Mouse (Mus musculus) forelimb bud, embryonic 11.5 days (tissue): ENCODE measurements around the gene Rnf11.
A peak's percentile ranks its signal among the peaks of the same experiment; 100 is the strongest.

Source experiments
- DNase-seq: peaks from one replicate; pipeline ENCODE4 v3.0.0-alpha.2; 2012; ENCODE audit warnings: low read depth, low spot score

The Rnf11 gene

DNA sequence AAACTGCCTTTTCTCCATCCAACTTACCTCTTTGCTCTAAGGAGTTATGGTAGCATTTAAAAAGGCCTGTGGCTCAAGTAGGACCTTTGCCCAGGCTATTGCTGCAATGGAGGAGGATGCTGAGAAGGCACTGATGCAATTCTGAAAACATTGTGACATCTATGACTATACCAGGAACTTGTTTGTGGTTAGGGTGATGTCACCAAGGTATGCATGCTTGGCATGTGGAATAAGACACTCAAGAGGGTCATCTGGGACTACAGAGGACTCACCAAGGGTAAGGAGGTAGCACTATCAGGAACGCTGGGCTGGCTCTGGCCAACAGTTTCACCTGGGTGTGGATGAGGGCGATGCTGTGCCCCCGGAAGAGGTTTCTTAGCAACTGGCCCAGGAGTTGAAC, at the start of gene Rnf11:
Gene Rnf11, minus strand, starts transcription at position 108 of the 400 bp plus-strand sequence.
- no peak for DNase-seq

DNA sequence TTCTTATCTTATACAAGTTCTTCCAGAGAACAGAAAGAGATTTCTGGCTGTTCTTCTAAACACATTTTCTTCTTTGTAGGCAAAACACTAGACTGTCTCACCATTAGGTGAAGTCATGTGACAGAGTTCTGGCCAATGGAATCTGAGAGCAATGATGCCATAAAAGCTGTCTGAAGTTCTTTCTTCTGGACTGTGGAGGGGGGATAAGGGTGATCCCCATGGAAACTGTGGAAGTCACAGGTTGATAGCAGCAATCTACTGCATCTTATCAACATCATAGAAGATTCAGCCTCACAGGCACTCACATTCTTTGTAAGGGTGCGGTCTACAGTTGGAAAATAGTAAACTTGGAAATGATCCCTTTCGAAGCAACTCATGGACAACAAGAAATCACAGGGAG, 46.6 kb upstream of the Rnf11 start, which contains the start of gene 4930522H14Rik:
Gene 4930522H14Rik, minus strand, starts transcription at position 187 of the 400 bp plus-strand sequence.
- no peak for DNase-seq

GRCm38 (mm10) chr4:109530245-109530816, 45.8 kb upstream of the Rnf11 start:
- DNase-seq, result no peak

- DNase-seq, result peak; percentile 70
Observed at GRCm38 (mm10) chr4:109504885-109505284, 20.4 kb upstream of the Rnf11 start.

DNA sequence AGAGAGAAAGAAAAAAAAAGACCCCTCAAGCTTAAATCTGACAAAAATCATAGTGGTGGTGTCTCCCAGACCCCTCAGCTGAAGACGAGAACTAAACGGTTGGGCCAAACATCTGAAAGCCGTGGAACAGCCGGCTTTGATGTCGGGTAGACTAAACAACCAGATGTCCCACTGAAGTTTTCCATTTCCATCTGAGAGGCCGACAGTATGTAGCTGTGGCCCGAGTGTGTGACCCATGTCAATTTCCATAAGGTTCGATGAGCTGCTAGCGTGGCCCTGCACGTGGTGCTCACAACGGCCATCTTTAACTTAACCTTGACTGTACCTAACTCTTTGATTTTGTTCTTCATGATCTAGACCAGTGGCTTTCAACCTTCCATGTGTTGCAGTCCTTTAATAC, 13.9 kb upstream of the Rnf11 start:
- DNase-seq, result no peak

DNA sequence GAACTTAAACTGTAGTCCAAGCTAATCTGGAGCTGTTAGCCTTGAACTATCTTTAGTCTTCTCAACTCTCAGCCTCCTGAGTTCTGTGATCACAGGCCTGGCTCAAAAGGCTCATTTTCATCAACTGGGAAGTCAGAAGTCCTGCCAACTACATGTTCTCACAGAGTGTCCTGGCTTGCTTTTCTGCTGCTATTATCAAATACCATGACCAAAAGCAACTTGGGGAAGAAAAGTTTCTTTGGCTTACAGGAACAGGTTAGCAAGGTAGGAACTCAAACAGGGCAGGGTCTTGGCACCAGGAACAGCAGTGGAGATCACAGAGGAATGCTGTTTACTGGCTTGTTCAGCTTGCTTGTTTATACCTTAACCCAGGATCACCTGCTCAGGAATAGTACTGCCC, 9.1 kb upstream of the Rnf11 start:
- no peak for DNase-seq

GRCm38 (mm10) chr4:109488812-109489211, 4.3 kb upstream of the Rnf11 start:
- no peak for DNase-seq

DNA sequence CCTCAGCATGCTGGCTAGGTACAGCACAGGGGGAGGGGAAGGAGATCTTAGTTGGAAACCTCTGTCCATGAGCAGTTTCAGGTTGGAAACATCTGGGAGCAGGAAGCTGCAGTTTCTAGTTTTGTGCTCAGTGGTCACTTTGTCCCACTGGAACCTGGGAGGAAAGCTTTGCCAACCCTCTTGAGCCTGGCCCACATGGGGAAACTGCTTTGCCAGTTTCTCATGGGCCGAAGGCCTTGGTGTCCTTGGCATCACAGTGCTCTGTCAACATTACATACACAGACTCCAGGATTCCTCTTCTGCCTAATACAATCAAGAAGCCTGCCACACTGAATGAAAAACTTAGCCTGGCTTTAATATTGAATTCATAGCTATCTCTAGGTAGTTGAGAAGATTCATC, 1.8 kb downstream of the Rnf11 start:
- DNase-seq, result no peak

DNA sequence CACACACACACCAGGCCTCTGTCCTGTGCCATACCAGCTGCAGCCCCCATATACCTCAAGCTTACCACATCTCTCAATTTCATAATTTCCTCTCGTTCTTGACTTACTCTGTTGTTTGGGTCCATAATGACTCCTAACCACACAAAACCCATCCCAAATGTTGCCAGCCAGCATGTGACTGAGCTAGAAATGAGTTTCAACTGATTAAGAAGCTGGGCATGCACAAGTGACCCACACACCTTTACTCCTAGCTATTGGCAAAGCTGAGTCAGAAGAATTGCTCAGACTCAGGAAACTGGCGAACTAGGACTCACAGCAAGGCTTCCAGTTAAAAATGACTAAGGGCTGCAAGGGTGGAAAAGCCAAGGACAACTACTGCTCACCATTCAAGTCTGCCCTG, 3.1 kb downstream of the Rnf11 start:
- no peak for DNase-seq

DNA sequence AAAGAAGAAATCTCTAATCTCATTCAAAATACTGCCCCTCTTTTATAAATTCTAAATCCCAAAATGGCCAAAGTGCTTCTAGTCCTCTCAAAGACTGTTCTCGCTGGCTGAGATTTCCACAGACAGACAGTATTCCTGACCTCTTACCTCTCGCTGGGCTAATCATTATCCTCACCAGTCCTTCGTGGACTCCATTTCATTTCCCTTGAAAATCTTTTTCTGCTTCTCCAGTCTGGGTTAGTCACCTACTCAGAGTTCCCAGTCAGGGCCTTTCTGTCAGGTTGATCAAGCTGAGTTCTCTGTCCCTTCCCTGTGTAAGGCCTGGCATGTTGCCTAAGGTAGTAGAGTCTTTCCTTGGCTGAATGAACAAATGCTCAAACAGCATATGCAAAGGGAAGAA, 7.1 kb downstream of the Rnf11 start:
- no peak for DNase-seq

DNA sequence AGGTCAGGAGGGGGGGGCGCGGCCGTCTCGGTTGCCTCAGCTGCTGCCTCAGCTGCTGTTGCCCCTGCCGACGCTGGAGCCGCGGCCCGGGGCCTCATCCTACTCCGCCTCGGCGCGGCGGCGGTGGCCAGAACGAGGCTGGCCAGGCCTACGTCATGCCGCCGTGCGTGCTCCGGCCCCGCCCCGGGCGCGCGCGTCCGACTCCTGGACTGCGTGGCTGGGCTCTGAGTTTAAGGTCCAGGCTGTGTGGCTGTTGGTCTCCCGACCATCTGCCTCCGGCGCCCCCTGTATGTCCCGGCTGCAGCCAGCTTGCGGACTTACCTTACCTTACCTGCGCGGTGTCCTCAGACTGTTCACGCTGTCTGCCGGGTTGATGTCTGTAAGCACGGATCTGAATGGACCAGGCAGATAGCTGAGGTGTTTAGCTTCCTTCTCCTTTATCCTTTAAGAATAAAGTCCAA, 7.9 kb downstream of the Rnf11 start:
- DNase-seq, result peak; percentile 88

- DNase-seq, result peak; percentile 37
Observed at GRCm38 (mm10) chr4:109475577-109476553, 8.7 kb downstream of the Rnf11 start.

DNA sequence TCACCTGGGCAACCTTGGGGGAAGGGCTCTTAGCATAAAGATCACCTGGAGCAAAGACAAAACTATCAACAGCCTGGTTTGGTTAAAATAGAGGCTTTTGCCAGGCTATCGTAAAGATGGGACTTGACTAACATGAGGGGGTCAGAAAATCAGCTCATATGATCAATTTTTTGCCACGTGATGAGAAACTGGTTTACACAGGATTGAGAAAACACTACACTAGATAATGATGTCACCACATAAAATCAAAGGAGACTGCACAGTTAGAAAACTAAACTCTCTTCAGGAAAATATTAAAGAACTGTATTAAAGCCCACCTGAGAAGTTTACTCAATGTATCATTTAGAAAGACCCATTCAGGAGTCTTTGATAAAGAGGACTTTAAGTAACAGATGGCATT, 9.4 kb downstream of the Rnf11 start:
- no peak for DNase-seq

GRCm38 (mm10) chr4:109472566-109472965, 12.0 kb downstream of the Rnf11 start:
- no peak for DNase-seq

GRCm38 (mm10) chr4:109471606-109472005, 12.9 kb downstream of the Rnf11 start:
- DNase-seq, result no peak

GRCm38 (mm10) chr4:109467687-109468086, 16.8 kb downstream of the Rnf11 start:
- no peak for DNase-seq

DNA sequence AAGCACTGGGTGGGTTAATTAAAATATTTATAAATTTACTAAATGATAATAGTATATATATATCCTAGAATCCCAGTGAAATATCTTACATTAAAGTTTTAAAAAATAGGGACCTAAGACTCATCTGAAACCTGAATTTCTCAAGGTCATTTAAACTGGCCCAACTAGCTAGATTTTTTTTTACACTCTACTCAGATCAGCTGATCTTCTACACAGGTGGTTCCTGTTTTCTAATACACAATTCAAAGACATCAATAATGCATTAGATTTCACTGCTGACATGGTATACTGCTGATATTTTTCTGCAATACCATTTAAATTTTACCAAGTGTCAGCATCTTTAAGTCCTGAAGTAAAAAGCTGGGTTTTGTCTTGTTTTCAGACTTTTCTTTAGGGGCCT, 20.6 kb downstream of the Rnf11 start:
- DNase-seq, result no peak

DNA sequence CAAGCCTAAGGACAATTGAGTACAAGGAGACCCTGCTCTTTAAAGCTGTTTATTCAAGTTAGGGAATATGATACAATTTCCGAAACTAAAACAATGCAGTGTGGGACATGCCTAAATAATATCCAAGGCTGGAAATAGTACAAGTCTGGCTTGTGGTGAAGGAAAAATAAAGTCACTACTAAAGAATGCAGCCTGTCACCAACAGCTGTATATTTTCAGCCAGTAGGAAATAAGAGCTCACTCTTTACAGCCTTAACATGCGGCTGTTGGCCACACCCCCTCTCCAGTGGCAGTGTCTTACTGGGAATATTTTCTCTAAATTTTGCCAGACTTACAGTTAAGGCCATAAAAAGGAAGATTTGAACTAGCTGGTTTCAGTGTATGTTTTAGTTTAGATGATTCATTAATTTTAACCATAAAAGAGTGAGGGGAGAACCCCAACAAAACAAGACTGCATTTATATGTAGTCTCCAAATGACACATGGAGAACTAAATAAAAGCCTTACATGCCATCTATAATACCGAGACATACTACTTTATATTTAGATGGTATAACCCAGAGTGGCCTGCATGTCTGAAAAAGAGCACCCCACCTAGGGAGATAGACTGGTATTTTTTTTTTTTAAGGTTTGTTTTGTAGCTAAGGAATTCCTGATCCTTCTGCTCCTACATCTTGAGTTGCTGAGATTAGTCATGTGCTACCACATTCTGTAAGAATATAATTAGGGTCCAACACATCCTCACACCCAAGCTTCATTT, 23.9 kb downstream of the Rnf11 start:
- DNase-seq, result peak; percentile 20

GRCm38 (mm10) chr4:109456821-109457220, 27.7 kb downstream of the Rnf11 start:
- no peak for DNase-seq

DNA sequence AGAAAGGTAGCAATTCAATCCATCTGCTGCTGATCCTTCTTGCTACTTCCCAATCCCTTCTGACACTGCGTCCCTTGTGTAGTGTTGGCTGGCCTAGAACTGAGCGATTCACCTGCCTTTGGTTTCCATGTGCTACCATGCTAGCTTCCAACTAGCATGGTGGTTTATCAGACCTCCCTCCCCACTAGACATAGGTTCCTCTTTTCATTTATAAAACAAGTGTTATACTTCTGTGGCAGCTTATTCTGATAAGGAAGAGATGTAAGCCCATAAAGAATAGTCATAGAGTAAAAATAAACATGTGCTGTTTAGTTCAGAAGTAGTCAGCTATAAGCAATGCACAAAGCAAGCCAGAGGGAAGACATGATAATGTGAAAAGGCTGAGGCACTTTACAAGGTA, 36.0 kb downstream of the Rnf11 start:
- no peak for DNase-seq

DNA sequence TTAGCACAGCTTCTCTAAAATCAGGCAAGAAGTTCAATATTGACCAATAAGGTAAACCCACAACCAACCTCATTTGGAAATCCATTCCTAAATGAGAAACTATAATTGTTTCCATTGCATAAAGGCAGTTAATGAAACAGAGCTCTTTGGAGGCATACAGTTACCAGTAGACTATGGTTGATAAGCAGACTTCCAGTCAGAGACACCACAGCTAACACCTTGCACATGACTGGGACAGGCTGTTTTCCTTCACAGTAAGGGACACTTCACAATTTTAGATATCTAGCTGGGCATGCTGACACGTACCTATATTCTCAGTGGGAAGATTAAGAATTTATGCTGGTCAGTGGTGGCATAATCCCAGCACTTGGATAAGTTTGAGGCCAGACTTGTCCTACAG, 38.6 kb downstream of the Rnf11 start:
- DNase-seq, result no peak

GRCm38 (mm10) chr4:109445397-109445796, 39.1 kb downstream of the Rnf11 start:
- no peak for DNase-seq
